Mouse (Mus musculus) heart, adult 2 months (tissue): Measurements from ENCODE around the gene Ttc39b.
A peak's percentile ranks its signal among the peaks of the same experiment; 100 is the strongest.

Source experiments
- CTCF ChIP-seq: fragments of 200-600 bp; IDR thresholded peaks from 2 replicates; pipeline ENCODE4 v1.8.1; 2022; ENCODE audit warnings: antibody characterized with exemption, mild to moderate bottlenecking, moderate library complexity
- EP300 ChIP-seq: fragments of 200-500 bp; IDR thresholded peaks from 2 replicates; pipeline ENCODE4 v1.6.1; 2011; ENCODE audit warnings: low read depth, low read length, control low read depth; ENCODE audit not compliant: insufficient read depth
- POLR2A ChIP-seq: fragments of 200-500 bp; IDR thresholded peaks from 2 replicates; pipeline ENCODE4 v1.6.1; 2011; ENCODE audit warnings: mild to moderate bottlenecking, low read depth, low read length, control low read depth; ENCODE audit not compliant: insufficient read depth

DNA sequence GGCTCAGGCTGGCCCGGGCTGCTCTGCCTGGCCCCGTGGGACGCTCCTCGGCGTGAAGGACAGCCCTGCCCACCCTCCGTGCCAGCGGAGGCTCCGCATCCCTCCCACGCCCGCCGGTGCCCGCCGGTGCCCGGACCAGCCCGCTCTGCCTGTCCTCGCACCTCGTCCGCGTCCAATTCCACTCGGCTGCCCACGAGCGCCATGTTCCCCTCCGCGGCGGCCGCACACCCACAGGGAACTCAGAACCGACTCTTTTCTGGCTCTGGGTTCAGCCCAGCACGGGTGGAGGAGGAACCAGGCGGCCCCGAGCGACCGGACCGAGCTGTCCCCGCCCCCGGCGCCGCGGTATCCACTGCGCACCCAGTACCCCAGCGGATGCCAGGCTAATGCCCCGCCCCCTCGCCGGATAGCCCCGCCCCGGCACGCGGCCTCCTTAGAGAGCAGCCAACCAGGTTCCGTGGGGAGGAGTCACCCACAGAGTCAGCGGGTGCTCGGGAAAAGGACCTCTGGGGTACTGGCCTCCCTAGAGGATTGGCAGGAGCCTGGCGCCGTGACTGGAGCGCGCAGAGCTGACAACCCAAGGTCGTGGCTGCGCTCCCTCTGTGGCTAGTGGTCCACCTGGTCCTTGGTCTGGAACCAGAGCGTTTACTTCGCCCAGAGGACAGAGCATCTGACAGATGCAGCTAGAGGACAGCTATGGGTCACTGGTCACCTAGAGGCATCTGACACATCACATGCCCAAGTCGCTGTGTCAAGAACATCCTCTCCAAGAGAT, at the start of gene Ttc39b:
- no peak for TF ChIP-seq CTCF
- peak; percentile 33; the same call in 1 of the 2 replicates for TF ChIP-seq POLR2A
- 0 out of 2 replicates have a peak, but pooled peaks have one; percentile 48 for TF ChIP-seq EP300
